Mouse (Mus musculus) liver, embryonic 16.5 days (tissue): ENCODE data around the gene Dhcr7. TPM values are rescaled to one million over a fixed set of nuclear protein-coding genes. Genes with fewer than 3 reads are reported as not detected.
A peak's percentile ranks its signal among the peaks of the same experiment; 100 is the strongest.

Source experiments
- ATAC-seq: fragments of 200-750 bp; cut with Nextera tagmentation; 2 replicates; pipeline ENCODE4 v1.8.0; 2017; ENCODE audit warnings: low read depth, mild to moderate bottlenecking, moderate number of reproducible peaks, moderate library complexity
- H3K27ac ChIP-seq: fragments of 300-500 bp; sonication (generic); 2 replicates; pipeline ENCODE4 v1.5.1; 2014; ENCODE audit warnings: mild to moderate bottlenecking, low read length
- H3K27me3 ChIP-seq: fragments of 300-500 bp; sonication (generic); 2 replicates; pipeline ENCODE4 v1.6.1; 2014; ENCODE audit warnings: low read depth, low read length, mixed read lengths; ENCODE audit not compliant: control insufficient read depth, insufficient read depth
- H3K36me3 ChIP-seq: fragments of 300-500 bp; sonication (generic); 2 replicates; pipeline ENCODE4 v1.6.1; 2014; ENCODE audit warnings: mild to moderate bottlenecking; ENCODE audit not compliant: control insufficient read depth, insufficient read depth
- H3K4me1 ChIP-seq: fragments of 300-500 bp; sonication (generic); 2 replicates; pipeline ENCODE4 v1.6.1; 2014; ENCODE audit warnings: low read depth, low read length, mixed read lengths; ENCODE audit not compliant: control insufficient read depth
- H3K4me2 ChIP-seq: fragments of 300-500 bp; sonication (generic); 2 replicates; pipeline ENCODE4 v1.6.1; 2014; ENCODE audit warnings: low read depth, low read length, mixed read lengths
- H3K4me3 ChIP-seq: fragments of 300-500 bp; sonication (generic); 2 replicates; pipeline ENCODE4 v1.5.1; 2014; ENCODE audit warnings: low read depth, mild to moderate bottlenecking, low read length
- H3K9ac ChIP-seq: fragments of 300-500 bp; sonication (generic); 2 replicates; pipeline ENCODE4 v1.6.1; 2014; ENCODE audit warnings: low read depth, low read length
- H3K9me3 ChIP-seq: fragments of 300-500 bp; sonication (generic); replicated peaks from 2 replicates; pipeline ENCODE4 v1.6.1; 2016; ENCODE audit warnings: low read length; ENCODE audit not compliant: control insufficient read depth
- WGBS: fragments of 180-500 bp; shearing (Covaris S2); extraction: QIAGEN DNeasy Blood & Tissue Kit; methylation state at CpG from one replicate; pipeline ENCODE4 v1.1.7; 2014; ENCODE audit not compliant: insufficient replicate concordance; 5-methylcytosine and 5-hydroxymethylcytosine counted together
- polyA plus RNA-seq: library from polyadenylated mRNA; unstranded; fragments of >200 nt; fragmentation: Nextera tagmentation; extraction: Ambion mirVana; gene quantifications from 2 replicates; pipeline ENCODE4 v1.2.1, GENCODE M21; 2015

Gene Dhcr7
- polyA plus RNA-seq, 1 experiment from 2014 or later, result 76.8 TPM

DNA sequence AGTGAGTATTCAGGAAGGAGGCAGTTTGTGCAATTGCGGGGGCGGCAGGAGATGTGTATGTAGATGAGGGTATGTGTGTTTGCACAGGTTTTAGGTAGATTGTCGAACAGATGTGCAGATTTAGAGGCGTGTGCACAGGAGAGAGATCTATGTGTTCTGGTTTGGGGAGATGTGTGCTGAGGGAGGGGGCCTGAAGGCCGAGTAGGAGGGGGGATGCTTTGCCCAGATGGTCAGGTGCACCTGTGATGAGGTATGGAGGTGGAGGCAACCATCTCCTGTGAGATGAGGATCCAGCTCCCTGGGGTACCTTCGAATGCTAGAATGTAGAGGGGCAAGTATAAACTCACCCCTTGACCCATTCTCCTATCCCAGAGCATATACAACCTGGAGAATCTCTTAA lies 7.5 kb downstream of the Dhcr7 start:
- Histone ChIP-seq H3K27me3 (no peaks in the 10 kb centered on the region), H3K27ac (peak overlapping the region; percentile 48), H3K9ac (peak overlapping the region; percentile 66), H3K36me3 (no peaks in the 10 kb centered on the region), H3K4me1 (peaks cover 16% of the 10 kb centered on the region), H3K9me3 (no peaks in the 10 kb centered on the region), H3K4me3 (peak overlapping the region; percentile 73), H3K4me2 (peak overlapping the region; percentile 82)
- peak; percentile 0; the same call in 1 of the 2 replicates for ATAC-seq
- WGBS, result 12% methylated on average over 6 of the region's 6 CpGs

GRCm38 (mm10) chr7:143832196-143832595 lies 9.3 kb downstream of the Dhcr7 start:
- no peak overlapping the region for H3K4me3 ChIP-seq
- WGBS, result 64% methylated on average over 8 of the region's 8 CpGs
- no peaks in the 10 kb centered on the region for H3K9me3 ChIP-seq
- H3K27ac ChIP-seq, result no peak overlapping the region
- ATAC-seq, result no peak
- no peak overlapping the region for H3K9ac ChIP-seq
- peaks cover 17% of the 10 kb centered on the region for H3K4me1 ChIP-seq
- H3K27me3 ChIP-seq, result no peaks in the 10 kb centered on the region
- H3K36me3 ChIP-seq, result no peaks in the 10 kb centered on the region
- H3K4me2 ChIP-seq, result no peak overlapping the region

GRCm38 (mm10) chr7:143832611-143833010 lies 9.7 kb downstream of the Dhcr7 start:
- no peak for ATAC-seq
- H3K9ac ChIP-seq, result no peak overlapping the region
- no peak overlapping the region for H3K4me3 ChIP-seq
- no peaks in the 10 kb centered on the region for H3K9me3 ChIP-seq
- H3K4me2 ChIP-seq, result no peak overlapping the region
- peaks cover 17% of the 10 kb centered on the region for H3K4me1 ChIP-seq
- H3K27ac ChIP-seq, result no peak overlapping the region
- H3K36me3 ChIP-seq, result no peaks in the 10 kb centered on the region
- no peaks in the 10 kb centered on the region for H3K27me3 ChIP-seq
- 77% methylated on average over 2 of the region's 2 CpGs for WGBS

- no peaks in the 10 kb centered on the region for H3K27me3 ChIP-seq
- no peaks in the 10 kb centered on the region for H3K9me3 ChIP-seq
- no peak overlapping the region for H3K4me3 ChIP-seq
- no peaks in the 10 kb centered on the region for H3K36me3 ChIP-seq
- peak overlapping the region; percentile 48 for H3K27ac ChIP-seq
- H3K9ac ChIP-seq, result no peak overlapping the region
- H3K4me2 ChIP-seq, result no peak overlapping the region
- WGBS, result 43% methylated on average over 6 of the region's 6 CpGs
- peaks cover 17% of the 10 kb centered on the region for H3K4me1 ChIP-seq
- no peak for ATAC-seq
Measured at GRCm38 (mm10) chr7:143833581-143834190, 10.7 kb downstream of the Dhcr7 start.

- 60% methylated on average over 2 of the region's 2 CpGs for whole genome bisulfite sequencing
- ATAC-seq, result no peak
- Histone ChIP-seq H3K9ac (no peak overlapping the region), H3K36me3 (no peaks in the 10 kb centered on the region), H3K9me3 (no peaks in the 10 kb centered on the region), H3K4me3 (no peak overlapping the region), H3K27ac (peak overlapping the region; percentile 48), H3K4me2 (no peak overlapping the region), H3K4me1 (peaks cover 14% of the 10 kb centered on the region), H3K27me3 (no peaks in the 10 kb centered on the region)
Measured at GRCm38 (mm10) chr7:143834316-143834715, 11.4 kb downstream of the Dhcr7 start.

- Histone ChIP-seq H3K27me3 (no peaks in the 10 kb centered on the region), H3K4me2 (no peak overlapping the region), H3K4me1 (peaks cover 13% of the 10 kb centered on the region), H3K27ac (no peak overlapping the region), H3K4me3 (no peak overlapping the region), H3K9me3 (no peaks in the 10 kb centered on the region), H3K9ac (no peak overlapping the region), H3K36me3 (no peaks in the 10 kb centered on the region)
- WGBS, result 36% methylated on average over 3 of the region's 3 CpGs
- no peak for ATAC-seq
Measured at GRCm38 (mm10) chr7:143834972-143835371, 12.0 kb downstream of the Dhcr7 start.

GRCm38 (mm10) chr7:143837705-143838358 lies 14.9 kb downstream of the Dhcr7 start:
- Histone ChIP-seq H3K9me3 (no peaks in the 10 kb centered on the region), H3K4me2 (no peak overlapping the region), H3K9ac (no peak overlapping the region), H3K36me3 (peaks cover 15% of the 10 kb centered on the region), H3K4me1 (peaks cover 7% of the 10 kb centered on the region), H3K4me3 (no peak overlapping the region), H3K27me3 (no peaks in the 10 kb centered on the region), H3K27ac (no peak overlapping the region)
- no peak for ATAC-seq
- 68% methylated on average over 3 of the region's 3 CpGs for WGBS

DNA sequence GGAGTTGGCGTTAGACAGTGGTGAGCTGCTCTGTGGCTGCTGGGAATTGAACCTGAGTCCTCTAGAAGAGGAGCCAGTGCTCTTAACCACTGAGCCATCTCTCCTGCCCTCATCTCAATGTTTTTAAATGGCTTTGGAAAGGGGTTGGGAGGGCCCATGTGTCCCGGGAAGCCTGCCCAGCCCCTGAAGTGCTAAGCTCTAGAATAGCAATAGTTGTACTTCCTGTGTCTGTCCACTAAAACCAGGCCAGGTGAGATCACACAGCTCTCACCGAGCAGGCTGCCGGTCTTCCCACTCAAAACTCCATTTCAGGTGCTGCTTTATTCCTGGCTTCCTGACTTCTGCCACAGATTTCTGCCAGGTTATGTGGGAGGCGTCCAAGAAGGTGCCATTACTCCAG lies 17.2 kb downstream of the Dhcr7 start:
- Histone ChIP-seq H3K27ac (no peak overlapping the region), H3K4me2 (no peak overlapping the region), H3K36me3 (peaks cover 25% of the 10 kb centered on the region), H3K4me1 (peaks cover 4% of the 10 kb centered on the region), H3K9ac (no peak overlapping the region), H3K4me3 (no peak overlapping the region), H3K27me3 (no peaks in the 10 kb centered on the region), H3K9me3 (no peaks in the 10 kb centered on the region)
- 72% methylated on average over 5 of the region's 5 CpGs for WGBS
- ATAC-seq, result no peak

DNA sequence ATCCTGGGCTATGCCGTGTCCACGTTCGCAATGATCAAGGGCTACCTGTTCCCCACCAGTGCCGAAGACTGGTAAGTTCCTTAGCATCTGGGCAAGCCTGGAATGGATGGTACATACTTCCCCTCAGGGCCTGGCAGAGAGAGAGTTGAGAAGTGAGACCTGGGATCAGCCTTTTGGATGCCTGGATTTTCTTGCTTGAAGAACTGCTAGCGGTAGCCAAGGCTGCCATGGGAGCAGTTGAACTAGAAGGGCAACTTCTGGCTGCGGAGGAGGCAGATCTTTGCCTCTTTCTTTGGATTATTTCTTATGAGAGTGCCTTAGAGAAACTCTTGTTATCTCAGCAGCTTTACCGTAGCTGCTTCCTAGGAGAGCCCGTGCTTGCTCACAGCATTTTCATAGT lies 18.4 kb downstream of the Dhcr7 start:
- no peaks in the 10 kb centered on the region for H3K27me3 ChIP-seq
- WGBS, result 81% methylated on average over 8 of the region's 8 CpGs
- H3K4me2 ChIP-seq, result no peak overlapping the region
- no peak for ATAC-seq
- H3K36me3 ChIP-seq, result peaks cover 25% of the 10 kb centered on the region
- H3K9ac ChIP-seq, result no peak overlapping the region
- H3K4me3 ChIP-seq, result no peak overlapping the region
- no peak overlapping the region for H3K27ac ChIP-seq
- H3K4me1 ChIP-seq, result no peaks in the 10 kb centered on the region
- H3K9me3 ChIP-seq, result no peaks in the 10 kb centered on the region
